Mouse (Mus musculus) adrenal gland, postnatal 25 days (tissue): ENCODE results near the gene Syne3. TPM values are rescaled to one million over a fixed set of nuclear protein-coding genes. Genes with fewer than 3 reads are reported as not detected.

Source experiments
- DNase-seq: peaks from one replicate; pipeline ENCODE4 v3.0.0; 2021; ENCODE audit warnings: mixed read lengths
- total RNA-seq: library from RNA; stranded (reverse); gene quantifications from 2 replicates; pipeline ENCODE4 v1.2.3, GENCODE M21; 2021

Syne3 gene
- total RNA-seq, 1 experiment from 2014 or later = 14.8 TPM

GRCm38 (mm10) chr12:104923948-104924388 lies 85.6 kb downstream of the Syne3 start:
- no peak for DNase-seq

- no peak for DNase-seq
These were observed 87.0 kb downstream of the Syne3 start for GRCm38 (mm10) chr12:104922647-104923046.

- no peak for DNase-seq
These were observed 88.5 kb downstream of the Syne3 start for GRCm38 (mm10) chr12:104921071-104921470.

- no peak for DNase-seq
These were observed 90.4 kb downstream of the Syne3 start for GRCm38 (mm10) chr12:104919247-104919646.

- DNase-seq = no peak
These were observed 91.7 kb downstream of the Syne3 start for GRCm38 (mm10) chr12:104917927-104918326.

GRCm38 (mm10) chr12:104917297-104917696 lies 92.3 kb downstream of the Syne3 start:
- DNase-seq = no peak

- no peak for DNase-seq
These were observed 92.8 kb downstream of the Syne3 start for GRCm38 (mm10) chr12:104916776-104917175.

GRCm38 (mm10) chr12:104915681-104916080 lies 93.9 kb downstream of the Syne3 start:
- no peak for DNase-seq

GRCm38 (mm10) chr12:104912990-104913389 lies 96.6 kb downstream of the Syne3 start:
- no peak for DNase-seq

- no peak for DNase-seq
These were observed 97.2 kb downstream of the Syne3 start for GRCm38 (mm10) chr12:104912281-104912933.

GRCm38 (mm10) chr12:104909750-104910149 lies 99.9 kb downstream of the Syne3 start:
- no peak for DNase-seq

GRCm38 (mm10) chr12:104908986-104909385 lies 100.6 kb downstream of the Syne3 start:
- no peak for DNase-seq

- no peak for DNase-seq
These were observed 101.4 kb downstream of the Syne3 start for GRCm38 (mm10) chr12:104908024-104908781.

GRCm38 (mm10) chr12:104907133-104907532 lies 102.5 kb downstream of the Syne3 start:
- DNase-seq = no peak

GRCm38 (mm10) chr12:104904138-104904537 lies 105.5 kb downstream of the Syne3 start:
- no peak for DNase-seq

GRCm38 (mm10) chr12:104902392-104903053 lies 107.1 kb downstream of the Syne3 start:
- DNase-seq = no peak

- DNase-seq = no peak
These were observed 108.3 kb downstream of the Syne3 start for GRCm38 (mm10) chr12:104901320-104901719.

GRCm38 (mm10) chr12:104899835-104900234 lies 109.8 kb downstream of the Syne3 start:
- DNase-seq = no peak

- DNase-seq = no peak
These were observed 110.4 kb downstream of the Syne3 start for GRCm38 (mm10) chr12:104899161-104899560.

GRCm38 (mm10) chr12:104898718-104899117 lies 110.9 kb downstream of the Syne3 start:
- DNase-seq = no peak

GRCm38 (mm10) chr12:104897051-104897618 lies 112.5 kb downstream of the Syne3 start:
- DNase-seq = no peak

GRCm38 (mm10) chr12:104896640-104897039 lies 113.0 kb downstream of the Syne3 start:
- DNase-seq = no peak

GRCm38 (mm10) chr12:104892245-104892644 lies 117.4 kb downstream of the Syne3 start:
- DNase-seq = no peak
